Mouse (Mus musculus) small intestine, adult 2 months (tissue): ENCODE data around the gene Tuba8. TPM values are rescaled to one million over a fixed set of nuclear protein-coding genes. Genes with fewer than 3 reads are reported as not detected.

Experiments used
- H3K27ac ChIP-seq: fragments of 200-500 bp; 2 replicates; pipeline ENCODE4 v1.5.1; 2012; ENCODE audit warnings: low read depth, low read length, control low read depth, inconsistent platforms; ENCODE audit not compliant: insufficient read depth
- H3K27me3 ChIP-seq: fragments of 200-500 bp; 2 replicates; pipeline ENCODE4 v1.6.1; 2012; ENCODE audit warnings: mild to moderate bottlenecking, moderate library complexity, low read length, inconsistent platforms; ENCODE audit not compliant: control insufficient read depth, insufficient read depth
- H3K36me3 ChIP-seq: fragments of 200-500 bp; 2 replicates; pipeline ENCODE4 v1.6.1; 2012; ENCODE audit warnings: mild to moderate bottlenecking, low read length, control low read depth, inconsistent platforms; ENCODE audit not compliant: control insufficient read depth, insufficient read depth
- H3K4me1 ChIP-seq: fragments of 200-500 bp; 2 replicates; pipeline ENCODE4 v1.6.1; 2012; ENCODE audit warnings: low read length, inconsistent platforms, mixed read lengths; ENCODE audit not compliant: control insufficient read depth, insufficient read depth, insufficient read length
- H3K4me3 ChIP-seq: fragments of 200-500 bp; 2 replicates; pipeline ENCODE4 v1.5.1; 2012; ENCODE audit warnings: low read depth, mild to moderate bottlenecking, control low read depth, inconsistent platforms, low read length, moderate library complexity
- CTCF ChIP-seq: fragments of 200-500 bp; IDR thresholded peaks from 2 replicates; pipeline ENCODE4 v1.5.1; 2012; ENCODE audit warnings: low read depth, mild to moderate bottlenecking, control low read depth, inconsistent platforms, low read length, moderate library complexity, mixed read lengths; ENCODE audit not compliant: insufficient replicate concordance, insufficient read length; ENCODE audit errors: extremely low read depth
- POLR2A ChIP-seq: fragments of 200-500 bp; IDR thresholded peaks from 2 replicates; pipeline ENCODE4 v1.6.1; 2012; ENCODE audit warnings: low read depth, mild to moderate bottlenecking, control low read depth, inconsistent platforms, low read length, moderate library complexity
- WGBS: fragments of 180-500 bp; shearing (Covaris S2); methylation state at CpG from one replicate; pipeline ENCODE4 v1.1.7; 2018; 5-methylcytosine and 5-hydroxymethylcytosine counted together
- polyA plus RNA-seq: library from polyadenylated mRNA; depleted of rRNA; stranded (reverse); fragments of >200 nt; gene quantifications from 2 replicates; pipeline ENCODE4 v1.2.3, GENCODE M21; 2012; rRNA removed

The Tuba8 gene
- 0.18 and 0.25 TPM in 2 replicates for polyA plus RNA-seq

GRCm38 (mm10) chr6:121210149-121210925, at the start of gene Tuba8:
Gene Tuba8 (plus strand): TSS chr6:121210696.
- WGBS = 4% methylated on average over 30 of the region's 30 CpGs
- Histone ChIP-seq H3K4me3 (peak within 1 kb of the TSS; percentile 57), H3K4me1 (peaks cover 6% of the 10 kb centered on the region), H3K27ac (no peak within 1 kb of the TSS), H3K27me3 (peaks cover 18% of the 10 kb centered on the region), H3K36me3 (no peaks in the 10 kb centered on the region)
- no peak for TF ChIP-seq POLR2A
- TF ChIP-seq CTCF = no peak

DNA sequence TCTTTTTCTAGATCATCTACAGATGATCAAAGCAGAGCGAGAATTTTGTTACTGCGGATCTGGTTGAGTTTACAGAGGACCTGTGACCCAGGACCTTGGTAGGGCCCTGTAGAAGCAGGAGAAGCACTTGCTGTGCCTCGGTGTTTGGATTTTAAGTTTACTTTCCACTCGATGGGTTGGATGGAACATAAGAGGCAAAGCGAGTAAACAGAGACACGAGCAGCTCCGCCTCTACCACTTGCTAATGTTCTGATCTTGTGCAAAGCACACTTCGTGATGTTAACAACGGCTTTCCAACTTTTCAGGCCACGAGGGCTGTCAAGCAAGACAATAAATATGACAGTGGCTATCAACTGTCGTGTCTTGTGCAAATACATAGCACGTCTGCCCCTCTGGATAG, 47.9 kb upstream of the Tuba8 start:
- H3K4me1 ChIP-seq = peaks cover 21% of the 10 kb centered on the region
- no peaks in the 10 kb centered on the region for H3K27me3 ChIP-seq
- H3K27ac ChIP-seq = no peak overlapping the region
- no peak for TF ChIP-seq CTCF
- TF ChIP-seq POLR2A = no peak
- H3K36me3 ChIP-seq = no peaks in the 10 kb centered on the region
- no peak overlapping the region for H3K4me3 ChIP-seq
- WGBS = 71% methylated on average over 12 of the region's 12 CpGs

DNA sequence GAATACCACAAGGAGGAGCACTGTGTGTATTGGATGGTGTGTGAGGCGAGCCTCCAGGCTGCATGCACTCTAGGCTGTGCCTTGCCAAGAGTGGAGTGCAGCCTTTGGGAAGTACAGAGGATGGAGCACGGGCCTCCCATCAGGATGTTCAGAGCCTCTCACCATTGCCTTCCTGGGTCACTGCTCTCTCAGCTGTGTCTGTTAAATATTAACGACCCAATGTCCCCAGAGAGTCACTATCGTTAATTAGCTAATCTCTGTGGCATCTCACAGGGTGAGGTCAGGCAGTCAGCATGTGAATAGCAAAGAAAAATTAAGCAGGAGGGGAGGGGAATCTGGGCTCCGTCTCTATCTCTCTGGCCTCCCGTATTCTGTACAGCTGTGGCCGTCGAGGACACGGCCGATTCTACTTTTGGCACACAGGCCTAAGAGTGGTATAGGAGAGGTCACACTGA, 44.4 kb upstream of the Tuba8 start:
- 18% methylated on average over 10 of the region's 10 CpGs for WGBS
- peak overlapping the region; percentile 38 for H3K27ac ChIP-seq
- no peak for TF ChIP-seq CTCF

DNA sequence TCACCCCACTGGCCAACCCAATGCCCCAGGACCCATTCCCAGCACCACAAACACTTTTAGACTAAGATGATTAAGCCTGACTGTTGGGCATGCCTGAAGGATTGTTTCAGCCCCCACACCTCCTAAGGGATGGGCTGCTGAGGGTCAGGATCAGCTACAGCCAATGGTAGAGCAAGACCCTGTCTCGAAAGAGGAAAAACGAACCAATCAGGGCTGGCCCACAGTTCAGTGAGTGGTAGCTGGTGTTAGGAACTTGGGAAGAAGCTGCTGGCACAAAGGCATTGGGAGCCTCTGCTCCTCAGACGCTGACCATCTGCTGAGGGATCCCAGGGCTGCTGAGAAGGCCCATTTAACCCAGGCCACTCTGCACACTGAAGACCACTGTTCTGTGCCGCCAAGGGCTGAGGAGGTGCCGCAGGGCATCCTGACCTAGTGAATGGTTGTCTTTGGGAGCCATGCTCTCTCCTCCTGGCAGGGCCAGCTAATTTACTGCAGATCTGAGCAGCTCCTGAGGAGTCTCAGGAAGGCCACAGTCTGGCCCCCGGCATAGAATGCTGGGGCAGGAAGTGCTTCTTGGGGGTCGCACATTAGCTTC, 43.0 kb upstream of the Tuba8 start:
- H3K36me3 ChIP-seq = no peaks in the 10 kb centered on the region
- H3K27ac ChIP-seq = no peak overlapping the region
- no peaks in the 10 kb centered on the region for H3K27me3 ChIP-seq
- WGBS = 91% methylated on average over 7 of the region's 7 CpGs
- H3K4me1 ChIP-seq = peaks cover 15% of the 10 kb centered on the region
- H3K4me3 ChIP-seq = no peak overlapping the region
- TF ChIP-seq POLR2A (no peak), CTCF (no peak)

More for the DNA sequence above, 44.4 kb upstream of the Tuba8 start:
- Histone ChIP-seq H3K27me3 (no peaks in the 10 kb centered on the region), H3K4me3 (peak overlapping the region; percentile 21), H3K4me1 (peaks cover 15% of the 10 kb centered on the region), H3K36me3 (no peaks in the 10 kb centered on the region)

GRCm38 (mm10) chr6:121171102-121171501, 39.4 kb upstream of the Tuba8 start:
- TF ChIP-seq POLR2A (no peak), CTCF (no peak)
- 55% methylated on average over 6 of the region's 6 CpGs for WGBS
- H3K27ac ChIP-seq = no peak overlapping the region

GRCm38 (mm10) chr6:121173471-121173870, 37.0 kb upstream of the Tuba8 start:
- Histone ChIP-seq H3K27ac (no peak overlapping the region), H3K36me3 (no peaks in the 10 kb centered on the region), H3K4me3 (peak overlapping the region; percentile 24), H3K4me1 (peaks cover 22% of the 10 kb centered on the region), H3K27me3 (no peaks in the 10 kb centered on the region)
- TF ChIP-seq CTCF (no peak), POLR2A (no peak)
- 68% methylated on average over 5 of the region's 5 CpGs for WGBS

More at GRCm38 (mm10) chr6:121171102-121171501, 39.4 kb upstream of the Tuba8 start:
- H3K4me3 ChIP-seq = no peak overlapping the region
- H3K27me3 ChIP-seq = no peaks in the 10 kb centered on the region
- H3K36me3 ChIP-seq = no peaks in the 10 kb centered on the region
- peaks cover 16% of the 10 kb centered on the region for H3K4me1 ChIP-seq

DNA sequence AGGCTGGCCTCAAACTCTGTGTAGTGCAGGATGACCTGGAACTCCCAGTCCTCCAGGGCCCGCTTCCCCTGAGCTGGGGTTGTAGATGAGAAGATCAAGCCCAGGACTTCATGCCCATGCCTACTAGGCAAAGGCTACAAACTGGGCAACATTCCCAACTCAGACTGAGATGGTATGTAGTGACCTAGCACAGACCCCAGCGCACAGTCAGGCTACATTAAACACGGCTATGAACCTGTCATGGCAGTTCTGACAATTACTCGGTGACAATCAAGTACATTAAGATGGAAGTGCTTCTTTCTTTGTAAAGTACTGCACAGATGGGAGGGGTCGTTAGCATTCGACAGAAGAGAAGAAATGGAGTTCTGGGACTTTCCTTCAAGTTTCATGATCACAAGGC, 35.7 kb upstream of the Tuba8 start:
- H3K27ac ChIP-seq = no peak overlapping the region
- WGBS = 91% methylated on average over 6 of the region's 6 CpGs
- no peak overlapping the region for H3K4me3 ChIP-seq
- H3K27me3 ChIP-seq = no peaks in the 10 kb centered on the region
- no peak for TF ChIP-seq CTCF
- no peak for TF ChIP-seq POLR2A
- H3K36me3 ChIP-seq = no peaks in the 10 kb centered on the region
- peaks cover 22% of the 10 kb centered on the region for H3K4me1 ChIP-seq
